9 mouse cellular contexts compared by ENCODE assay signal in the genomic region with DNA sequence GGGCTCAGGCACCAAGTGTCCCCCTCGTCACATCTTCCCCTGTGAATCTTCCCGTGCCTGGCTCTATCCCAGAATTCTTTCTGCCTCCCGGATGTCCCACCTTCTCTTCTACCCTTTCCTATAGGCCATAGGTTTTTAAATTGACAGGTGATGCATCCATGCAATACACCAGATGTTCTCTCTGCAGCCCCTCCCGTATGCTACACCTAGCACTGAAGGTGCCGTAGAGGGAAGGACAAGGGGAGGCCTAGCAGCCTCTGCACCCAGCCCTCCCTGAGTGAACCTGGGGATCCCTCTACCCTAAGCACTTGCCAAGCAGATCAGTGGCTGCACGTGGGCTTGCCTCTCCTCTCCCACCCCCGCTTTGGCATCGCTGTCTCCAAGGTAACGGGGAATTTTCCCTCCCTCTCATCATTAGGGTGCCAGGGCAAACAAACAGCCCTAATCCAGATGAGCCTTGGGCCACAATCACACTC. TPM values are rescaled to one million over a fixed set of nuclear protein-coding genes. Genes with fewer than 3 reads are reported as not detected.
A peak's percentile ranks its signal among the peaks of the same experiment; 100 is the strongest.
DNase-seq lines count a peak whose midpoint lies in the region; ATAC-seq and TF ChIP-seq lines count a peak whose summit lies in the region.
"Had no signal": no experiment of that assay in that cellular context is flagged by ENCODE, and none has a peak within 500 bp of the region (broad histone marks: within the 10 kb centered on the region; RNA-seq: fewer than 3 reads in every experiment).

No protein-coding gene starts in this region.

- peaks cover 3 to 7% of the 10 kb centered on the region in 2 experiments for H3K4me1 ChIP-seq in heart, embryonic 14.5 days (ENCODE audit: control insufficient read depth in 2 of 2, insufficient read depth in 2 of 2, low read length in 2 of 2)
- H3K4me1 ChIP-seq in hindbrain, embryonic 10.5 days (replicated peaks): peaks cover 87% of the 10 kb centered on the region
- peaks cover 73% of the 10 kb centered on the region for H3K4me1 ChIP-seq in midbrain, embryonic 14.5 days (ENCODE audit: control insufficient read depth, insufficient read depth, low read length)

- H3K27ac ChIP-seq in heart, embryonic 14.5 days (replicated peaks in 1 of 2; ENCODE audit: control insufficient read depth in 1 of 2, insufficient read depth in 1 of 2, low read depth in 2 of 2, low read length in 2 of 2): no peak overlapping the region
- H3K27ac ChIP-seq in hindbrain, embryonic 10.5 days: peak overlapping the region; percentile 53
- H3K27ac ChIP-seq in midbrain, embryonic 14.5 days (replicated peaks; ENCODE audit: low read depth, low read length): peak overlapping the region; percentile 82

- no peak for TF ChIP-seq CTCF in brain, embryonic 14.5 days (IDR thresholded peaks at IDR 0.05; ENCODE audit: borderline replicate concordance, extremely low read depth, insufficient read depth, insufficient read length)

- DNase-seq in heart, adult 18-20 months: no peak
- peak; percentile 96 for DNase-seq in brain, embryonic 14.5 days (ENCODE audit: low read depth)
- DNase-seq in hindbrain, embryonic 10.5 days (ENCODE audit: low spot score): no peak
- peak; percentile 83 for DNase-seq in midbrain, embryonic 14.5 days
- DNase-seq in lung, postnatal 36 days: no peak
- no peak for DNase-seq in gastrocnemius, postnatal 36 days
- no peak for DNase-seq in spleen, postnatal 10 days (ENCODE audit: low spot score in 2 of 2)

- intact Hi-C loops in gastrocnemius, postnatal 36 days (cut with DNase I): no loop called here

- no peaks in the 10 kb centered on the region for H3K9me3 ChIP-seq in heart, embryonic 14.5 days (ENCODE audit: control insufficient read depth, low read length)
- H3K9me3 ChIP-seq in hindbrain, embryonic 10.5 days: no peaks in the 10 kb centered on the region
- H3K9me3 ChIP-seq in midbrain, embryonic 14.5 days (ENCODE audit: control insufficient read depth, low read length): no peaks in the 10 kb centered on the region

- H3K27me3 ChIP-seq in heart, embryonic 14.5 days (ENCODE audit: control insufficient read depth, insufficient read depth, low read length): peaks cover 5% of the 10 kb centered on the region
- peaks cover 7% of the 10 kb centered on the region; the same call in 1 of the 2 replicates for H3K27me3 ChIP-seq in hindbrain, embryonic 10.5 days (ENCODE audit: insufficient read depth, poor library complexity, severe bottlenecking)
- H3K27me3 ChIP-seq in midbrain, embryonic 14.5 days (ENCODE audit: control insufficient read depth, insufficient read depth, low read length): no peaks in the 10 kb centered on the region

- 60% methylated on average over 9 of the region's 9 CpGs for WGBS in heart, embryonic 14.5 days
- 44% methylated on average over 9 of the region's 9 CpGs for WGBS in hindbrain, embryonic 10.5 days
- WGBS in midbrain, embryonic 14.5 days: 19% methylated on average over 9 of the region's 9 CpGs

- no peak overlapping the region for H3K9ac ChIP-seq in heart, embryonic 14.5 days (ENCODE audit: low read length)
- H3K9ac ChIP-seq in midbrain, embryonic 14.5 days (replicated peaks; ENCODE audit: low read length): peak overlapping the region; percentile 29

- H3K4me2 ChIP-seq in heart, embryonic 14.5 days (ENCODE audit: low read length): peak overlapping the region; percentile 22
- H3K4me2 ChIP-seq in midbrain, embryonic 14.5 days (ENCODE audit: low read length): peak overlapping the region; percentile 42

- peak overlapping the region; percentile 11 to 15; a peak in 2 of 4 replicates for H3K4me3 ChIP-seq in heart, embryonic 14.5 days (ENCODE audit: control insufficient read depth in 1 of 2, insufficient read depth in 1 of 2, low read depth in 1 of 2, low read length in 2 of 2)
- 0 out of 2 replicates have a peak overlapping the region, but pooled peaks have one; percentile 3 for H3K4me3 ChIP-seq in hindbrain, embryonic 10.5 days
- H3K4me3 ChIP-seq in midbrain, embryonic 14.5 days (replicated peaks; ENCODE audit: low read depth, low read length): peak overlapping the region; percentile 9

- ATAC-seq in heart, embryonic 14.5 days (ENCODE audit: insufficient number of reproducible peaks, insufficient read depth, low FRiP score, low read depth): no peak
- peak; percentile 52 for ATAC-seq in midbrain, embryonic 14.5 days (ENCODE audit: low FRiP score, low TSS enrichment)
- ATAC-seq: CD4-positive, CD25-positive, alpha-beta regulatory T cell, adult 4 months had no signal

- TF ChIP-seq POLR2A in brain, embryonic 14.5 days (IDR thresholded peaks at IDR 0.05; ENCODE audit: borderline replicate concordance, extremely low read depth, insufficient read depth, insufficient read length, poor library complexity, severe bottlenecking): no peak

- H3K36me3 ChIP-seq in heart, embryonic 14.5 days (ENCODE audit: control insufficient read depth, insufficient read depth, low read length): no peaks in the 10 kb centered on the region
- H3K36me3 ChIP-seq in hindbrain, embryonic 10.5 days: 0 out of 2 replicates have a peak, but pooled peaks cover 3% of the 10 kb centered on the region
- 0 out of 2 replicates have a peak, but pooled peaks cover 2% of the 10 kb centered on the region for H3K36me3 ChIP-seq in midbrain, embryonic 14.5 days (ENCODE audit: control insufficient read depth, insufficient read depth, low read length)

RNA-seq across cellular contexts. Expression of gene Lrp8, which starts 20.9 kb away (rescaled TPM):
- 0.26 and 0.76 TPM in 2 replicates for polyA plus RNA-seq in heart, embryonic 14.5 days (2014; fragmentation: Nextera tagmentation; extraction: Ambion mirVana)
- total RNA-seq in heart, adult 18-20 months (2021): 1 to 10 TPM in 1 of 2 experiments, under 1 TPM in 1; 0.72 to 1.1 TPM
- 129 and 146 TPM in 2 replicates for polyA plus RNA-seq in brain, embryonic 14.5 days (2012; rRNA removed)
- 10.0 and 13.9 TPM in 2 replicates for polyA plus RNA-seq in hindbrain, embryonic 10.5 days (2016; fragmentation: Nextera tagmentation; extraction: Ambion mirVana)
- 54.3 and 58.1 TPM in 2 replicates for polyA plus RNA-seq in midbrain, embryonic 14.5 days (2014; fragmentation: Nextera tagmentation; extraction: Ambion mirVana)
- total RNA-seq in gastrocnemius, postnatal 36 days (2021): under 1 TPM; 0.12 to 0.56 TPM

RNA-seq across cellular contexts. Expression of gene Magoh, which starts 56.6 kb away (rescaled TPM):
- 85.5 and 94.5 TPM in 2 replicates for polyA plus RNA-seq in heart, embryonic 14.5 days (2014; fragmentation: Nextera tagmentation; extraction: Ambion mirVana)
- 10 to 100 TPM; 43.6 to 46.4 TPM for total RNA-seq in heart, adult 18-20 months (2021)
- 106 and 129 TPM in 2 replicates for polyA plus RNA-seq in brain, embryonic 14.5 days (2012; rRNA removed)
- 225 and 238 TPM in 2 replicates for polyA plus RNA-seq in hindbrain, embryonic 10.5 days (2016; fragmentation: Nextera tagmentation; extraction: Ambion mirVana)
- 130 and 136 TPM in 2 replicates for polyA plus RNA-seq in midbrain, embryonic 14.5 days (2014; fragmentation: Nextera tagmentation; extraction: Ambion mirVana)
- 10 to 100 TPM; 22.6 to 22.8 TPM for total RNA-seq in gastrocnemius, postnatal 36 days (2021)

Comparison
In these comparisons a context has a peak if more than half of its experiments do, and no peak if none do; other contexts are left out.
1. H3K27ac ChIP-seq: peak in hindbrain, embryonic 10.5 days (single experiment) and midbrain, embryonic 14.5 days (single experiment); none in heart, embryonic 14.5 days (0 of 2).
2. DNase-seq: peak in brain, embryonic 14.5 days (single experiment) and midbrain, embryonic 14.5 days (single experiment); none in heart, adult 18-20 months (0 of 2), hindbrain, embryonic 10.5 days (single experiment), lung, postnatal 36 days (single experiment), gastrocnemius, postnatal 36 days (0 of 2) and spleen, postnatal 10 days (0 of 2).
3. Peak in every context shown above with its lines, with median percentiles within 50 percentile points of each other: H3K4me3 ChIP-seq.